Mouse (Mus musculus) C2C12 (cell line): ENCODE data around the gene Pde2a.

Experiments used
- CTCF ChIP-seq: IDR thresholded peaks from one replicate; pipeline ENCODE4 v1.5.1; 2011; ENCODE audit not compliant: control insufficient read depth, insufficient read depth, insufficient read length
- FOSL1 ChIP-seq: IDR thresholded peaks from one replicate; pipeline ENCODE4 v1.8.0; 2011; ENCODE audit warnings: mild to moderate bottlenecking, low read length; ENCODE audit not compliant: poor library complexity, insufficient read depth, severe bottlenecking
- MAX ChIP-seq: IDR thresholded peaks from one replicate; pipeline ENCODE4 v1.6.1; 2011; ENCODE audit warnings: mild to moderate bottlenecking, control low read depth
- MYOG ChIP-seq: IDR thresholded peaks from one replicate; pipeline ENCODE4 v1.6.1; 2011; ENCODE audit not compliant: control insufficient read depth, insufficient read length; ENCODE audit errors: extremely low read depth
- USF1 ChIP-seq: IDR thresholded peaks from one replicate; pipeline ENCODE4 v1.6.1; 2011; ENCODE audit warnings: low read depth, mild to moderate bottlenecking, control low read depth, moderate library complexity

- TF ChIP-seq USF1 = no peak
- TF ChIP-seq CTCF = no peak
- TF ChIP-seq MYOG = no peak
- no peak for TF ChIP-seq MAX
- TF ChIP-seq FOSL1 = no peak
Measured at GRCm38 (mm10) chr7:101410267-101410936, 11.1 kb upstream of the Pde2a start, which contains the start of gene Gm45837.
